Mouse (Mus musculus) stomach, postnatal 0 days (tissue): ENCODE data around the gene Pabpn1l. TPM values are rescaled to one million over a fixed set of nuclear protein-coding genes. Genes with fewer than 3 reads are reported as not detected.

Experiments used
- ATAC-seq: fragments of 200-750 bp; cut with Nextera tagmentation; 2 replicates; pipeline ENCODE4 v1.8.0; 2017; ENCODE audit not compliant: low FRiP score, low TSS enrichment
- DNase-seq: peaks from one replicate; pipeline ENCODE4 v3.0.0-alpha.2; 2016; ENCODE audit warnings: low spot score
- H3K27ac ChIP-seq: fragments of 300-500 bp; sonication (generic); replicated peaks from 2 replicates; pipeline ENCODE4 v1.5.1; 2014; ENCODE audit warnings: mild to moderate bottlenecking, control low read depth
- H3K27me3 ChIP-seq: fragments of 300-500 bp; sonication (generic); 2 replicates; pipeline ENCODE4 v1.6.1; 2014; ENCODE audit warnings: low read length; ENCODE audit not compliant: control insufficient read depth, insufficient read depth
- H3K36me3 ChIP-seq: fragments of 300-500 bp; sonication (generic); 2 replicates; pipeline ENCODE4 v1.6.1; 2014; ENCODE audit warnings: low read length, mixed read lengths; ENCODE audit not compliant: control insufficient read depth, insufficient read depth
- H3K4me1 ChIP-seq: fragments of 300-500 bp; sonication (generic); replicated peaks from 2 replicates; pipeline ENCODE4 v1.6.1; 2014; ENCODE audit warnings: antibody characterized with exemption; ENCODE audit not compliant: control insufficient read depth, insufficient read depth
- H3K4me2 ChIP-seq: fragments of 300-500 bp; sonication (generic); replicated peaks from 2 replicates; pipeline ENCODE4 v1.6.1; 2014; ENCODE audit warnings: low read depth, mild to moderate bottlenecking, control low read depth, moderate library complexity
- H3K4me3 ChIP-seq: fragments of 300-500 bp; sonication (generic); 2 replicates; pipeline ENCODE4 v1.5.1; 2014; ENCODE audit warnings: low read depth, low read length, control low read depth
- H3K9ac ChIP-seq: fragments of 300-500 bp; sonication (generic); 2 replicates; pipeline ENCODE4 v1.6.1; 2014; ENCODE audit warnings: mild to moderate bottlenecking, low read length, control low read depth, mixed read lengths
- H3K9me3 ChIP-seq: fragments of 300-500 bp; sonication (generic); 2 replicates; pipeline ENCODE4 v1.6.1; 2016; ENCODE audit warnings: low read length; ENCODE audit not compliant: control insufficient read depth
- CTCF ChIP-seq: IDR thresholded peaks from 2 replicates; pipeline ENCODE4 v1.5.1; 2016; ENCODE audit warnings: antibody characterized with exemption, low read depth, mild to moderate bottlenecking, moderate library complexity
- EP300 ChIP-seq: optimal IDR thresholded peaks from 2 replicates; pipeline ENCODE3; 2016; ENCODE audit warnings: antibody characterized with exemption
- WGBS: fragments of 180-500 bp; shearing (Covaris S2); extraction: QIAGEN DNeasy Blood & Tissue Kit; methylation state at CpG from one replicate; pipeline ENCODE4 v1.1.7; 2014; 5-methylcytosine and 5-hydroxymethylcytosine counted together
- polyA plus RNA-seq: library from polyadenylated mRNA; unstranded; fragments of >200 nt; fragmentation: Nextera tagmentation; extraction: Ambion mirVana; gene quantifications from 2 replicates; pipeline ENCODE4 v1.2.1, GENCODE M21; 2015

Gene Pabpn1l
- polyA plus RNA-seq, 1 experiment from 2014 or later, result 0.08 TPM

- no peaks in the 10 kb centered on the region for H3K36me3 ChIP-seq
- H3K27ac ChIP-seq, result no peak overlapping the region
- DNase-seq (no peak), ATAC-seq (no peak)
- whole genome bisulfite sequencing, result 66% methylated on average over 4 of the region's 4 CpGs
- no peak overlapping the region for H3K4me3 ChIP-seq
- H3K9me3 ChIP-seq, result no peaks in the 10 kb centered on the region
- H3K4me1 ChIP-seq, result no peaks in the 10 kb centered on the region
- H3K4me2 ChIP-seq, result no peak overlapping the region
- no peaks in the 10 kb centered on the region for H3K27me3 ChIP-seq
- TF ChIP-seq CTCF (no peak), EP300 (no peak)
- H3K9ac ChIP-seq, result no peak overlapping the region
These were observed 26.5 kb downstream of the Pabpn1l start for GRCm38 (mm10) chr8:122596031-122596430.

GRCm38 (mm10) chr8:122593783-122594507 is 28.6 kb downstream of the Pabpn1l start:
- WGBS, result 83% methylated on average over 19 of the region's 19 CpGs
- no peak overlapping the region for H3K4me2 ChIP-seq
- ATAC-seq, result no peak
- H3K9ac ChIP-seq, result no peak overlapping the region
- no peaks in the 10 kb centered on the region for H3K4me1 ChIP-seq
- DNase-seq, result no peak
- no peak overlapping the region for H3K4me3 ChIP-seq
- TF ChIP-seq CTCF, result no peak
- H3K9me3 ChIP-seq, result no peaks in the 10 kb centered on the region
- no peak overlapping the region for H3K27ac ChIP-seq
- no peaks in the 10 kb centered on the region for H3K27me3 ChIP-seq
- H3K36me3 ChIP-seq, result no peaks in the 10 kb centered on the region

- no peak for DNase-seq
These were observed 29.3 kb downstream of the Pabpn1l start for GRCm38 (mm10) chr8:122593240-122593639.

GRCm38 (mm10) chr8:122586749-122587148 is 35.8 kb downstream of the Pabpn1l start:
- Histone ChIP-seq H3K9me3 (no peaks in the 10 kb centered on the region), H3K9ac (no peak overlapping the region), H3K27me3 (no peaks in the 10 kb centered on the region), H3K36me3 (no peaks in the 10 kb centered on the region), H3K4me3 (no peak overlapping the region), H3K4me1 (no peaks in the 10 kb centered on the region), H3K4me2 (no peak overlapping the region), H3K27ac (no peak overlapping the region)
- ATAC-seq (peak; percentile 47), DNase-seq (peak; percentile 67)
- 74% methylated on average over 10 of the region's 10 CpGs for WGBS
- no peak for TF ChIP-seq CTCF
- no peak for TF ChIP-seq EP300

More at GRCm38 (mm10) chr8:122593240-122593639, 29.3 kb downstream of the Pabpn1l start:
- H3K4me3 ChIP-seq, result no peak overlapping the region
- no peaks in the 10 kb centered on the region for H3K36me3 ChIP-seq
- no peak overlapping the region for H3K27ac ChIP-seq
- no peaks in the 10 kb centered on the region for H3K27me3 ChIP-seq
- no peaks in the 10 kb centered on the region for H3K4me1 ChIP-seq
- WGBS, result 76% methylated on average over 12 of the region's 12 CpGs
- H3K4me2 ChIP-seq, result no peak overlapping the region
- no peak for TF ChIP-seq CTCF
- TF ChIP-seq EP300, result no peak
- no peak for ATAC-seq
- no peak overlapping the region for H3K9ac ChIP-seq
- no peaks in the 10 kb centered on the region for H3K9me3 ChIP-seq

- H3K4me1 ChIP-seq, result no peaks in the 10 kb centered on the region
- no peak for ATAC-seq
- no peak for DNase-seq
- H3K9me3 ChIP-seq, result no peaks in the 10 kb centered on the region
- peak overlapping the region; percentile 80 for H3K27ac ChIP-seq
- H3K9ac ChIP-seq, result no peak overlapping the region
- TF ChIP-seq CTCF, result no peak
- TF ChIP-seq EP300, result no peak
- 78% methylated on average over 7 of the region's 7 CpGs for WGBS
- H3K4me3 ChIP-seq, result no peak overlapping the region
- H3K27me3 ChIP-seq, result no peaks in the 10 kb centered on the region
- H3K36me3 ChIP-seq, result no peaks in the 10 kb centered on the region
- no peak overlapping the region for H3K4me2 ChIP-seq
These were observed 36.4 kb downstream of the Pabpn1l start for GRCm38 (mm10) chr8:122586171-122586570.

- Histone ChIP-seq H3K27ac (peak overlapping the region; percentile 80), H3K9ac (no peak overlapping the region), H3K4me3 (no peak overlapping the region), H3K4me2 (no peak overlapping the region), H3K27me3 (no peaks in the 10 kb centered on the region), H3K36me3 (no peaks in the 10 kb centered on the region), H3K9me3 (no peaks in the 10 kb centered on the region), H3K4me1 (no peaks in the 10 kb centered on the region)
- no peak for TF ChIP-seq EP300
- no peak for TF ChIP-seq CTCF
- WGBS, result 33% methylated on average over 14 of the region's 14 CpGs
- ATAC-seq, result peak; percentile 70
- DNase-seq, result peak; percentile 75
These were observed 37.1 kb downstream of the Pabpn1l start for GRCm38 (mm10) chr8:122585411-122585891.
